Mouse (Mus musculus) gonadal fat pad, adult 2 months (tissue): ENCODE data around the gene Shroom3. TPM values are rescaled to one million over a fixed set of nuclear protein-coding genes. Genes with fewer than 3 reads are reported as not detected.

ENCODE experiments used
- DNase-seq: peaks from one replicate; pipeline ENCODE4 v3.0.0-alpha.2; 2012; ENCODE audit warnings: low read depth
- polyA plus RNA-seq: library from polyadenylated mRNA; depleted of rRNA; stranded (reverse); fragments of >200 nt; gene quantifications from 2 replicates; pipeline ENCODE4 v1.2.3, GENCODE M21; 2012

Gene Shroom3
- polyA plus RNA-seq, 1 experiment, result 24.9 TPM

- DNase-seq, result no peak
Measured at GRCm38 (mm10) chr5:92804379-92804778, 121.1 kb downstream of the Shroom3 start.

- DNase-seq, result no peak
Measured at GRCm38 (mm10) chr5:92808503-92809415, 125.5 kb downstream of the Shroom3 start.

GRCm38 (mm10) chr5:92809416-92809750 is 126.1 kb downstream of the Shroom3 start:
- DNase-seq, result no peak

GRCm38 (mm10) chr5:92810922-92811533 is 127.8 kb downstream of the Shroom3 start:
- DNase-seq, result no peak

GRCm38 (mm10) chr5:92811761-92812160 is 128.5 kb downstream of the Shroom3 start:
- DNase-seq, result no peak

- no peak for DNase-seq
Measured at GRCm38 (mm10) chr5:92812936-92813335, 129.7 kb downstream of the Shroom3 start.

- no peak for DNase-seq
Measured at GRCm38 (mm10) chr5:92813562-92813961, 130.3 kb downstream of the Shroom3 start.

GRCm38 (mm10) chr5:92814621-92815020 is 131.4 kb downstream of the Shroom3 start:
- no peak for DNase-seq

- no peak for DNase-seq
Measured at GRCm38 (mm10) chr5:92817122-92817822, 134.0 kb downstream of the Shroom3 start.

GRCm38 (mm10) chr5:92821370-92821769 is 138.1 kb downstream of the Shroom3 start:
- DNase-seq, result no peak

- no peak for DNase-seq
Measured at GRCm38 (mm10) chr5:92823495-92823894, 140.3 kb downstream of the Shroom3 start.

GRCm38 (mm10) chr5:92824304-92825009 is 141.2 kb downstream of the Shroom3 start:
- no peak for DNase-seq

GRCm38 (mm10) chr5:92830391-92830790 is 147.2 kb downstream of the Shroom3 start:
- no peak for DNase-seq

- no peak for DNase-seq
Measured at GRCm38 (mm10) chr5:92834513-92834912, 151.3 kb downstream of the Shroom3 start.

GRCm38 (mm10) chr5:92837311-92837710 is 154.1 kb downstream of the Shroom3 start:
- DNase-seq, result no peak

- DNase-seq, result no peak
Measured at GRCm38 (mm10) chr5:92838351-92838784, 155.1 kb downstream of the Shroom3 start.

GRCm38 (mm10) chr5:92839314-92839713 is 156.1 kb downstream of the Shroom3 start:
- DNase-seq, result no peak

GRCm38 (mm10) chr5:92841474-92841873 is 158.2 kb downstream of the Shroom3 start:
- no peak for DNase-seq

GRCm38 (mm10) chr5:92842417-92842816 is 159.2 kb downstream of the Shroom3 start:
- DNase-seq, result no peak

GRCm38 (mm10) chr5:92842881-92843280 is 159.6 kb downstream of the Shroom3 start:
- DNase-seq, result no peak

GRCm38 (mm10) chr5:92843850-92844785 is 160.9 kb downstream of the Shroom3 start:
- DNase-seq, result no peak
